Mouse (Mus musculus): ENCODE measurements at regions not wholly inside any gene's neighbourhood (a gene's known extent, or its start where the extent isn't known, plus 50 kb on each side); places are given as distances from the start of the nearest gene placed in this dataset.
A peak's percentile ranks its signal among the peaks of the same experiment; 100 is the strongest.
"Not testable (repeated sequence)": the region's sequence is repeated elsewhere in the genome, so short reads cannot be mapped to it uniquely, and the experiment has no call there.

GRCm38 (mm10) chr1:161632098-161632497, 137.6 kb downstream of the Tnfsf18 start:
- no peak for DNase-seq (ENCODE audit: inconsistent age in 2 of 2, low spot score in 1 of 2)

GRCm38 (mm10) chr1:161621291-161621690, 126.8 kb downstream of the Tnfsf18 start:
- peak; percentile 23 to 64 for DNase-seq (ENCODE audit: inconsistent age in 2 of 2, low spot score in 1 of 2)

GRCm38 (mm10) chr1:161614091-161614490, 119.6 kb downstream of the Tnfsf18 start:
- DNase-seq (ENCODE audit: inconsistent age in 2 of 2, low spot score in 1 of 2): not testable (repeated sequence)

- not testable (repeated sequence) for DNase-seq (ENCODE audit: inconsistent age in 2 of 2, low spot score in 1 of 2)
Observed at GRCm38 (mm10) chr1:161613658-161614057, 119.2 kb downstream of the Tnfsf18 start.

- DNase-seq (ENCODE audit: inconsistent age in 2 of 2, low spot score in 1 of 2): no peak
Observed at GRCm38 (mm10) chr1:161607446-161607845, 113.0 kb downstream of the Tnfsf18 start.

- peak in 1 of 2 experiments; percentile 26 for DNase-seq (ENCODE audit: inconsistent age in 2 of 2, low spot score in 1 of 2)
Observed at GRCm38 (mm10) chr1:161602150-161602549, 107.7 kb downstream of the Tnfsf18 start.

- no peak for DNase-seq (ENCODE audit: inconsistent age in 2 of 2, low spot score in 1 of 2)
Observed at GRCm38 (mm10) chr1:161601167-161601566, 106.7 kb downstream of the Tnfsf18 start.

- DNase-seq (ENCODE audit: inconsistent age in 2 of 2, low spot score in 1 of 2): no peak
Observed at GRCm38 (mm10) chr1:161598167-161598566, 103.7 kb downstream of the Tnfsf18 start.

- no peak for DNase-seq (ENCODE audit: inconsistent age in 2 of 2, low spot score in 1 of 2)
Observed at GRCm38 (mm10) chr1:161576530-161576929, 82.1 kb downstream of the Tnfsf18 start.

GRCm38 (mm10) chr1:161575939-161576338, 81.5 kb downstream of the Tnfsf18 start:
- DNase-seq (ENCODE audit: inconsistent age in 2 of 2, low spot score in 1 of 2): no peak

GRCm38 (mm10) chr1:161575171-161575570, 80.7 kb downstream of the Tnfsf18 start:
- no peak for DNase-seq (ENCODE audit: inconsistent age in 2 of 2, low spot score in 1 of 2)

GRCm38 (mm10) chr1:161570762-161571161, 76.3 kb downstream of the Tnfsf18 start:
- no peak for DNase-seq (ENCODE audit: inconsistent age in 2 of 2, low spot score in 1 of 2)

- no peak for DNase-seq (ENCODE audit: inconsistent age in 2 of 2, low spot score in 1 of 2)
Observed at GRCm38 (mm10) chr1:161567826-161568225, 73.4 kb downstream of the Tnfsf18 start.

GRCm38 (mm10) chr1:161560368-161560767, 65.9 kb downstream of the Tnfsf18 start:
- peak in 1 of 2 experiments; percentile 41 for DNase-seq (ENCODE audit: inconsistent age in 2 of 2, low spot score in 1 of 2)
